Mouse (Mus musculus) CD8-positive naive resting alpha-beta T cell, adult 57 days (primary cell): ENCODE results near the gene Strbp. TPM values are rescaled to one million over a fixed set of nuclear protein-coding genes. Genes with fewer than 3 reads are reported as not detected.

Experiments
- total RNA-seq: library from RNA; stranded (reverse); gene quantifications from one replicate; pipeline ENCODE4 v1.2.4, GENCODE M21; 2023

Strbp gene
- 42.2 TPM for total RNA-seq

GRCm38 (mm10) chr2:37703230-37703954 is at the start of gene Strbp:
Strbp (minus strand) TSS chr2:37703859.

GRCm38 (mm10) chr2:37516030-37516710 is 187.5 kb downstream of the Strbp start, which contains the start of gene Gpr21:
Gpr21 (plus strand) TSS chr2:37516332.

GRCm38 (mm10) chr2:37442611-37443591 is 260.8 kb downstream of the Strbp start, which contains the start of the genes Zbtb26, Zbtb6 and Rabgap1:
Zbtb26 (minus strand) TSS chr2:37443135.
Zbtb6 (minus strand) TSS chr2:37443171.
Rabgap1 (plus strand) TSS chr2:37443279.

Other genes with a start within 250 kb of the Strbp start
- gene Gpr21, start 187.5 kb downstream of the Strbp start, total RNA-seq = 3.9 TPM
- not detected for gene Crb2, start 72.4 kb upstream of the Strbp start, total RNA-seq